Mouse (Mus musculus) heart, embryonic 16.5 days (tissue): ENCODE results near the gene Ebp. TPM values are rescaled to one million over a fixed set of nuclear protein-coding genes. Genes with fewer than 3 reads are reported as not detected.
A peak's percentile ranks its signal among the peaks of the same experiment; 100 is the strongest.

Source experiments
- ATAC-seq: fragments of 200-750 bp; cut with Nextera tagmentation; replicated peaks from 2 replicates; pipeline ENCODE4 v1.8.0; 2017; ENCODE audit warnings: moderate number of reproducible peaks; ENCODE audit not compliant: insufficient read depth, low FRiP score; ENCODE audit errors: extremely low read depth
- H3K27ac ChIP-seq: fragments of 300-500 bp; sonication (generic); 2 replicates; pipeline ENCODE4 v1.5.1; 2014; ENCODE audit warnings: mild to moderate bottlenecking, low read length, control low read depth, moderate library complexity
- H3K27me3 ChIP-seq: fragments of 300-500 bp; sonication (generic); 2 replicates; pipeline ENCODE4 v1.6.1; 2014; ENCODE audit warnings: low read length, mixed read lengths; ENCODE audit not compliant: control insufficient read depth, insufficient read depth
- H3K36me3 ChIP-seq: fragments of 300-500 bp; sonication (generic); 2 replicates; pipeline ENCODE4 v1.6.1; 2014; ENCODE audit not compliant: control insufficient read depth, insufficient read depth
- H3K4me1 ChIP-seq: fragments of 300-500 bp; sonication (generic); 2 replicates; pipeline ENCODE4 v1.6.1; 2014; ENCODE audit warnings: low read length, mixed read lengths; ENCODE audit not compliant: control insufficient read depth, insufficient read depth
- H3K4me2 ChIP-seq: fragments of 300-500 bp; sonication (generic); 2 replicates; pipeline ENCODE4 v1.6.1; 2014; ENCODE audit warnings: low read depth, mild to moderate bottlenecking, control low read depth, low read length
- H3K4me3 ChIP-seq: fragments of 300-500 bp; sonication (generic); 2 replicates; pipeline ENCODE4 v1.5.1; 2014; ENCODE audit warnings: mild to moderate bottlenecking, control low read depth, low read length
- H3K9ac ChIP-seq: fragments of 300-500 bp; sonication (generic); 2 replicates; pipeline ENCODE4 v1.6.1; 2014; ENCODE audit warnings: low read length, control low read depth
- H3K9me3 ChIP-seq: fragments of 300-500 bp; sonication (generic); replicated peaks from 2 replicates; pipeline ENCODE4 v1.6.1; 2016; ENCODE audit warnings: low read length; ENCODE audit not compliant: control insufficient read depth
- WGBS: fragments of 180-500 bp; shearing (Covaris S2); extraction: QIAGEN DNeasy Blood & Tissue Kit; methylation state at CpG from one replicate; pipeline ENCODE4 v1.1.7; 2014; 5-methylcytosine and 5-hydroxymethylcytosine counted together
- polyA plus RNA-seq: library from polyadenylated mRNA; unstranded; fragments of >200 nt; fragmentation: Nextera tagmentation; extraction: Ambion mirVana; gene quantifications from 2 replicates; pipeline ENCODE4 v1.2.1, GENCODE M21; 2015

Gene Ebp
- polyA plus RNA-seq, 1 experiment from 2014 or later, result 35.7 TPM

DNA sequence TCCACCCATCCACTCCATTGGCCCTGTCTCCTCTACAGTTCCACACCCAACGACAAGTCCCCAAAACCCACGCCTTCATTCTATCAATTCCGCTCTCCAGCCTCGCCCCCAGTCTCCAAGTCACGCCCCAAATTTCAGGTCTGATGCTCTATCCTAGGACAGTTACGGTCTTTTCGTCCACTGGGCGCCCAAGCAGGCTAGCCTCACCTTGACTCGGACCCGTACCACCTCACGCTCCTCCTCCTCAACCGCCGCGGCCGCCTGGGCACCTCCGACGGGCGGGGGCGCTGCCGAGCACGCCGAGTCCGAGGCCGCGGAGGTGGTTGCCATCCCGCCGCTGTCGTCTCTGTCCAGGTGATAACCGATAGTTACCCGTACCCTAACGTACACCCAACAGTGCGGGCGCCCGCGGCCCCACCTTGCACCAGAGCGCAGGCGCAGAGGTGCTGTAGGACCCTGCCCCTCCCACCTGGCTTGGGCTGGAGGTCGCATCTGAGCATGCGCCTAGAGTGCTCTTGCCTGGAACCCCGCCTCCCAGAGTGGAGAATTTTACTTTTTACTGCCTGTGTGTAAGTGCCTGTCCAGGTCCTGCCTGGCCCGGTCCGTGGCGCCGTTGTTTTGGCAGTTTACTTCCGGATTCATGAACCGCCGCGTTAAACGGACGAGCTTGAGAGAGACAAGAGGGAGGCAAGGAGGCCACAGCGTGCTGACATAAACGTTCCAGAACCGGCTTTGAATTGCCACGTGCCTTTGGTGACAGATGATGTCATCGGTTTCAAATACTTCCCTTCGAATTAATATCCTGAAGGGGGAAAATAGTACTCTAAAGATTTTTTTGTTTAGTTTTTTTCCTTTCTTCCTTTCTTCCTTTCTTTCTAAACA, 17.6 kb downstream of the Ebp start, which contains the start of gene Tbc1d25:
Tbc1d25 (minus strand) TSS at position 678 of the 882 bp plus-strand sequence.
- H3K4me3 ChIP-seq, result peak within 1 kb of the TSS; percentile 76
- peak; percentile 94 for ATAC-seq
- no peaks in the 10 kb centered on the region; the same call in 1 of the 2 replicates for H3K36me3 ChIP-seq
- WGBS, result 7% methylated on average over 56 of the region's 56 CpGs
- no peaks in the 10 kb centered on the region for H3K9me3 ChIP-seq
- H3K27me3 ChIP-seq, result no peaks in the 10 kb centered on the region
- H3K4me1 ChIP-seq, result peaks cover 3% of the 10 kb centered on the region; the same call in 1 of the 2 replicates
- H3K9ac ChIP-seq, result peak within 1 kb of the TSS; percentile 80
- H3K27ac ChIP-seq, result peak within 1 kb of the TSS; percentile 65
- H3K4me2 ChIP-seq, result peak within 1 kb of the TSS; percentile 71

DNA sequence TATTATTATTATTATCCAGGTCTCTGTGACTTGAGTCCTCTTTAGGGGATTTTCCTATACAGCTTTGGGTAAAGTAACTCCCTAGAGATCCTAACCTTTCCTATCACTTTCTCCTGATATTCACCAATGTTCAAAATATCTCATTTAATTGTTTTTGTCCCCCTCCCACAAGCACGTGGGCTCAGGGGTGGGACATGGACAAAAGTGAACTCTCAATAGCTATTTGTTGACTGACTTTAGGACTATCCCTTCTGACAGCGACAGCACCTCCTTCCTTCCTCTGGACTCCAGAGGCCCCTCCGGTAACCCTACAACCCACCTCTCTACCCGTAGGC, 18.2 kb downstream of the Ebp start:
- 17% methylated on average over 4 of the region's 4 CpGs for WGBS
- H3K4me1 ChIP-seq, result peaks cover 3% of the 10 kb centered on the region; the same call in 1 of the 2 replicates
- H3K4me3 ChIP-seq, result peak overlapping the region; percentile 76
- no peaks in the 10 kb centered on the region for H3K9me3 ChIP-seq
- H3K4me2 ChIP-seq, result peak overlapping the region; percentile 71
- peak overlapping the region; percentile 80 for H3K9ac ChIP-seq
- H3K27me3 ChIP-seq, result no peaks in the 10 kb centered on the region
- no peaks in the 10 kb centered on the region; the same call in 1 of the 2 replicates for H3K36me3 ChIP-seq
- peak overlapping the region; percentile 65; the same call in 1 of the 2 replicates for H3K27ac ChIP-seq
- no peak; the same call in 1 of the 2 replicates for ATAC-seq

DNA sequence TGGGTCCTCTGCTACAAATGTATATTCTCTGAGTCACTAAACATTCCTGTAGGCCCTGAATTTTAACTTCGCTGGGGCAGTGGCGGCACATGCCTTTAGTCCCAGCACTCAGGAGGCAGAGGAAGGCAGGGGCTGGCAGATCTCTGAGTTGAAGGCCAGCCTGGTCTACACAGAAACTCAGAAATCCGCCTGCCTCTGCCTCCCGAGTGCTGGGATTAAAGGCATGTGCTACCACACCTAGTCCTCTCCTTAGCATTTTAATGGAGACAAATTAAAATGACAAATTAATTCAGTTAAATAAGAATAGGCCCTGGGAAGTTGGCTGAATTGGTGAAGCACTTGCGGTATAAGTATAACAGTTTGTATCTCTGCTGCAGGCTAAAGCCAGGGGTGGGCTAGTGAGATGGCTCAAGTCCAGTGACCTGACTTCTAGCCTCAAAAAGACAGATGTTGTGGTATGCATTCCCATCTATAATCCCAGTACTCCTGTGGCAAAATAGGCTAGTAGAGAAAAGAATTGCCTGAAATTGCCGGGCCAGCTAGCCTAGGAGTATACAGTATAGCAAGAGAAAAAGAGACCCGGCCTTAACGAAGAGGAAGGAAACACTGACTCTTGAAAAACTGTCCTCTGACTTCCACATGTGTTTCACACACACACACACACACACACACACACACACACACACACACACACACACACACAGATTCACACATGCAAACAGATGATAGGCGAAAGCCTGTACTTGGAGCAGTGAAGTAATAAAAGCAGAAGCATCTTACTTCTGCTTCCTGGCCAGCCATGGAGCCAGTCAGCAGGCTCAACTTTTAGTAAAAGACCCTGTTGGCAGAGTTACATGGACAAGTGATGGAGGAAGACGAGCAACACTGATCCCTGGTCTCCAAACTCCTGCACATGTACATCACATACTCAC, 25.3 kb downstream of the Ebp start:
- 84% methylated on average over 10 of the region's 10 CpGs for WGBS
- Histone ChIP-seq H3K9ac (no peak overlapping the region), H3K27me3 (no peaks in the 10 kb centered on the region), H3K36me3 (no peaks in the 10 kb centered on the region; the same call in 1 of the 2 replicates), H3K27ac (no peak overlapping the region), H3K4me2 (no peak overlapping the region), H3K9me3 (no peaks in the 10 kb centered on the region), H3K4me1 (no peaks in the 10 kb centered on the region), H3K4me3 (no peak overlapping the region)
- no peak for ATAC-seq

DNA sequence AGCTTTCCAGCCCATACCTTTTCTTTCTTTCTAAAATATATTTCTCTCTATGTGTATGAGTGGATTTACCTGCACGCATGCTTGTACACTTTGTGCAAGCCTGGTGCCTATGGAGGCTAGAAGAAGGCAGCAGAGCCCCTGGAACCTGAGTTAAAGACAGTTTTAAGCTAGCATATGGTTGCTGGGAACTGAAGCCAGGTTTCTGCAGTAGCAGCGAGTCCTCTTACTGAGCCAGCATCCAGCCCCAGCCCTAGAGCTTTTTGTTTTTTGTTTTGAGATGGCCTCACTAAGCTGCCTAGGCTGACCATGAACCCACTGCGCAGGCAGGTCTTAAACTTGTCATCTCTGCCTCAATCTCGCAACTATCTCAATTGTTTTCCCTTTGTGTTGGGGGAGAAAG, 28.8 kb downstream of the Ebp start:
- no peak overlapping the region for H3K4me2 ChIP-seq
- no peaks in the 10 kb centered on the region for H3K27me3 ChIP-seq
- no peak overlapping the region for H3K27ac ChIP-seq
- 86% methylated on average over 4 of the region's 4 CpGs for WGBS
- H3K36me3 ChIP-seq, result no peaks in the 10 kb centered on the region; the same call in 1 of the 2 replicates
- no peak overlapping the region for H3K9ac ChIP-seq
- H3K9me3 ChIP-seq, result no peaks in the 10 kb centered on the region
- no peak overlapping the region for H3K4me3 ChIP-seq
- no peak for ATAC-seq
- H3K4me1 ChIP-seq, result no peaks in the 10 kb centered on the region

DNA sequence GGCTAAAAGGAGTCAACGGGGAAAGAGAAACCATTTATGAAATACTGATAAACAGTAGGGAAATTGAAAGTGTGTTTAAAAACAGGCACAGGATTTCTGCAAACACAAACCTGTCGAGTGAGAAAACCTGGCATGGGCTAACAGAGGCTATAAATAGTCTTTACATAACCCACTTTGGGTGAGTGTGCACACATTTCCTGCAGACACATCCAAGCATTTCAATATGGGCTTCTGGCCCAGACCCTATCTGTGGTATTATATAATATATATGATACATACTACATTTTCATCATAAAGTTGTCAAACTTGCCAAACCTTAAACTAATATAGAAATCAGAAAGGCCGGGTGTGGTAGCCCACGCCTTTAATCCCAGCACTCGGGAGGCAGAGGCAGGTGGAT, 30.2 kb downstream of the Ebp start:
- 65% methylated on average over 5 of the region's 5 CpGs for WGBS
- Histone ChIP-seq H3K4me1 (no peaks in the 10 kb centered on the region), H3K9ac (no peak overlapping the region), H3K27me3 (no peaks in the 10 kb centered on the region), H3K4me3 (no peak overlapping the region), H3K27ac (no peak overlapping the region), H3K36me3 (no peaks in the 10 kb centered on the region; the same call in 1 of the 2 replicates), H3K9me3 (no peaks in the 10 kb centered on the region), H3K4me2 (peak overlapping the region; percentile 23; the same call in 1 of the 2 replicates)
- ATAC-seq, result no peak

DNA sequence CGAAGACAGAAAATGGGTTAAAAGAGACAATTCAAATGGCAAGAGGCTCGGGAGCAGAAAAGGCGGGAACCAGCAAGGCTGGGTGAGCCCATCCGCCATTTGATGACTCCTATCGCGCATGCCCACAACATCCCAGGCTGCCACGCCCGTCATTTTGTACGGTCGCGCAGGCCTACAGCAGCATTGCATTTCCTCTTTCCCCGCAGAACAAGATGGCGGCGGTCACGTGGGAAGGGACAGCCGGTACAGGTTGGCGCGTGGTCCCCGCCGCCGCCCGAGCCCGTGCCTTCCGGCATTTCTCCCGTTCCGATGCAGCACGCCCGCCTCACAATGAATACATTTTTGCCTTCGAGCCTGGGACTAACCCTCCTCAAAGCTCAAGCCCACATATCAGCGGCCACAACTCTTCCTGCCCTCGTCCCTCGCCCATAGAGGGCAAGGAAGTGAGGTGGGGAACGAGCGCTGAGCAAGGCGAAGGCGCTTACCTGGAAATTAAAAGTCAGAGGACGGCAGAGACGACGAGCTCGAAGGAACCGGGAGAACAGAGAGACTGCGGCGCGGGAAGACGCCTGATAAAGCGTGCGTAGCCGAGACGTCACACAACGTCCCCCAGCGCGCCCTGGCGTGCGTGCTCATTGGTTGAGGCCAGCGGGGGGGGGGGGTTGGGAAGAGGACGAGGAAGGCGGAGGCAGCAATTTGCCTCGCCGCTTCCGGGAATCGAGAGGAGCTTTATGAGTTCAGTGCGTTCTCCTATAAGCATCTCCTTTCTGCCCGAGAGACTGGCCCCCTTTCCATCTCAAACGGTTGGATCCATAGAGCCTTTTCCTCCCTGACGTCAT, 47.9 kb downstream of the Ebp start, which contains the start of gene Rbm3:
Rbm3 (minus strand) TSS at position 728 of the 839 bp plus-strand sequence.
- peak within 1 kb of the TSS; percentile 73 for H3K4me3 ChIP-seq
- peaks cover 15% of the 10 kb centered on the region for H3K4me1 ChIP-seq
- H3K27me3 ChIP-seq, result no peaks in the 10 kb centered on the region
- 18% methylated on average over 52 of the region's 65 CpGs for WGBS
- peak within 1 kb of the TSS; percentile 82 for H3K9ac ChIP-seq
- no peaks in the 10 kb centered on the region for H3K9me3 ChIP-seq
- peak within 1 kb of the TSS; percentile 76 for H3K4me2 ChIP-seq
- peaks cover 19% of the 10 kb centered on the region for H3K36me3 ChIP-seq
- ATAC-seq, result peak; percentile 93
- H3K27ac ChIP-seq, result peak within 1 kb of the TSS; percentile 97

DNA sequence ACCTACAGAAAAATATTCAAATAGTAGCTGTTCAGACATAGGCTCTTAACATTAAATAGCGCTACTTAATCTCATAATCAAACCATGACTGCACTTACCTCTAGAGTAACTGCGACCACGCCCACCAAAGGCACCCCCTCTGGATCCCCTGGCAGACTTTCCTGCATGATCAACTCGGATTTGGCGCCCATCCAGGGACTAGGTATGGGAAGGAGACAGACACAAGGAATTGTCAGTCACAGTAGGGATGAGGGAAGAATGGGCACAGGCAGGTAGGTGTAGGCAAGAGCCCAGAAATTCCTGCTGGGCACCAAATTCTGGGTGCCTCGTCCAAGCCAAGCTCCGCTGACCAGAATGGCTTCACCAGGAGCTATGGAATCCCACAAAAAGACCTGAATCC, 49.6 kb downstream of the Ebp start:
- H3K9me3 ChIP-seq, result no peaks in the 10 kb centered on the region
- H3K36me3 ChIP-seq, result peaks cover 20% of the 10 kb centered on the region
- peak overlapping the region; percentile 73 for H3K4me3 ChIP-seq
- peak overlapping the region; percentile 53; the same call in 1 of the 2 replicates for H3K9ac ChIP-seq
- H3K4me1 ChIP-seq, result peaks cover 15% of the 10 kb centered on the region
- no peak for ATAC-seq
- 62% methylated on average over 7 of the region's 7 CpGs for WGBS
- peak overlapping the region; percentile 76 for H3K4me2 ChIP-seq
- H3K27ac ChIP-seq, result no peak overlapping the region
- H3K27me3 ChIP-seq, result no peaks in the 10 kb centered on the region

DNA sequence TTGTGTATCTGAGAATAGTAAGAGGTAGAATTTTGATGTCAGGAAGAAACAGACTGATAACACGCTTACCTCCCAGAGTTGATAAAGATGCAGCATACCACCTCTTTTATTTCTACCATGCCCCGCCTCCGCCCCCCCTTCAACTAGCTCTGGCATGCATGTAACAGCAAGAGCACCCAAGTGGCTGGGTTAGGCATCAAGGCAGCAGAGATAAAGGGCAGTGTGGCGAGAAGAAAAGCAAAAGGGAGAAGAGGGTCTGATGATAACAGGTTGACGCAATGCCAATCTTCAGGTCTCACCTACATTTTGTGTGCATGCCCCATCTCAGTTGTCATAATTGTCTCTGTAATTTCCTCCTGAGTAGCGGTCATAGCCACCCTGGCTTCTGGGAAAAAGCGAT, 50.4 kb downstream of the Ebp start:
- WGBS, result 62% methylated on average over 7 of the region's 7 CpGs
- no peak overlapping the region for H3K9ac ChIP-seq
- no peak overlapping the region for H3K27ac ChIP-seq
- no peak for ATAC-seq
- no peaks in the 10 kb centered on the region for H3K9me3 ChIP-seq
- H3K27me3 ChIP-seq, result no peaks in the 10 kb centered on the region
- H3K4me1 ChIP-seq, result peaks cover 15% of the 10 kb centered on the region
- H3K4me2 ChIP-seq, result no peak overlapping the region
- H3K36me3 ChIP-seq, result peaks cover 20% of the 10 kb centered on the region
- no peak overlapping the region for H3K4me3 ChIP-seq
